Mouse (Mus musculus) liver, embryonic 13.5 days (tissue): ENCODE measurements around the gene AK157302. TPM values are rescaled to one million over a fixed set of nuclear protein-coding genes. Genes with fewer than 3 reads are reported as not detected.

Experiments used
- microRNA counts: library from miRNA; unstranded; fragments of <30 nt; microRNA quantifications from one replicate; lab custom pipeline; 2016
- microRNA-seq: library from miRNA; unstranded; fragments of <30 nt; microRNA quantifications from one replicate; pipeline ENCODE4, GENCODE M21; 2016
- polyA plus RNA-seq: library from polyadenylated mRNA; unstranded; fragments of >200 nt; fragmentation: Nextera tagmentation; extraction: Ambion mirVana; gene quantifications from 2 replicates; pipeline ENCODE4 v1.2.1, GENCODE M21; 2015

The AK157302 gene
- polyA plus RNA-seq, 1 experiment from 2014 or later = 0.77 TPM

MicroRNAs within 50 kb of the gene (microRNA counts, 519-probe panel; counts per million panel counts)
- microRNA mmu-miR-1896 (lab: Ali Mortazavi, UCI) = 5,169 counts per million, percentile 54 among the panel's probes with 10 or more counts

Small RNAs within 50 kb of the gene (microRNA-seq; reads per million reads assigned to microRNA genes)
- not detected for gene Mir1896

Other genes starting within 250 kb of the AK157302 start
- not detected in 2 replicates for gene Gpx5, start 202.5 kb upstream of the AK157302 start, polyA plus RNA-seq
- not detected in 2 replicates for gene Gpx6, start 183.1 kb upstream of the AK157302 start, polyA plus RNA-seq
- not detected in 2 replicates for gene Olfr1367, start 148.3 kb upstream of the AK157302 start, polyA plus RNA-seq
- 4.4 and 5.0 TPM in 2 replicates for gene Zscan12, start 132.4 kb upstream of the AK157302 start, polyA plus RNA-seq
- 30.1 and 33.6 TPM in 2 replicates for gene Zkscan3, start 92.5 kb upstream of the AK157302 start, polyA plus RNA-seq
- 1.6 and 1.7 TPM in 2 replicates for gene Pgbd1, start 54.2 kb upstream of the AK157302 start, polyA plus RNA-seq
- 7.0 and 7.6 TPM in 2 replicates for gene Zscan26, start 41.5 kb upstream of the AK157302 start, polyA plus RNA-seq
- gene Nkapl, start 26.7 kb upstream of the AK157302 start, polyA plus RNA-seq = 0.86 and 0.92 TPM in 2 replicates
- gene Zkscan4, start 16.3 kb upstream of the AK157302 start, polyA plus RNA-seq = 0.33 and 0.38 TPM in 2 replicates
- not detected in 2 replicates for gene Gm10065, start 15.8 kb upstream of the AK157302 start, polyA plus RNA-seq
- gene Gm11273, start 6.2 kb downstream of the AK157302 start, polyA plus RNA-seq = 6.6 and 7.4 TPM in 2 replicates
- 1.1 and 1.2 TPM in 2 replicates for gene Zkscan8, start 35.9 kb downstream of the AK157302 start, polyA plus RNA-seq
- gene Olfr1366, start 47.6 kb downstream of the AK157302 start, polyA plus RNA-seq = not detected in 2 replicates
- not detected in 2 replicates for gene Olfr1535, start 64.7 kb downstream of the AK157302 start, polyA plus RNA-seq
- not detected in 2 replicates for gene Olfr1364, start 86.5 kb downstream of the AK157302 start, polyA plus RNA-seq
- gene Olfr1362, start 118.8 kb downstream of the AK157302 start, polyA plus RNA-seq = not detected in 2 replicates
- not detected in 2 replicates for gene Olfr11, start 147.3 kb downstream of the AK157302 start, polyA plus RNA-seq
- gene Olfr1361, start 168.2 kb downstream of the AK157302 start, polyA plus RNA-seq = not detected in 2 replicates
- not detected in 2 replicates for gene Olfr1360, start 182.2 kb downstream of the AK157302 start, polyA plus RNA-seq
- gene Olfr1359, start 202.9 kb downstream of the AK157302 start, polyA plus RNA-seq = not detected in 2 replicates
- 1.8 and 3.0 TPM in 2 replicates for gene Hist1h2bl, start 220.9 kb downstream of the AK157302 start, polyA plus RNA-seq
- gene Hist1h2ai, start 221.2 kb downstream of the AK157302 start, polyA plus RNA-seq = 15.6 and 39.6 TPM in 2 replicates
- gene Hist1h3h, start 222.4 kb downstream of the AK157302 start, polyA plus RNA-seq = 5.8 and 11.7 TPM in 2 replicates
- 4.3 and 8.6 TPM in 2 replicates for gene Hist1h2bm, start 226.8 kb downstream of the AK157302 start, polyA plus RNA-seq
- 0.41 and 0.81 TPM in 2 replicates for gene Hist1h4j, start 239.8 kb downstream of the AK157302 start, polyA plus RNA-seq